34 mouse cellular contexts compared by ENCODE assay signal in the genomic region with DNA sequence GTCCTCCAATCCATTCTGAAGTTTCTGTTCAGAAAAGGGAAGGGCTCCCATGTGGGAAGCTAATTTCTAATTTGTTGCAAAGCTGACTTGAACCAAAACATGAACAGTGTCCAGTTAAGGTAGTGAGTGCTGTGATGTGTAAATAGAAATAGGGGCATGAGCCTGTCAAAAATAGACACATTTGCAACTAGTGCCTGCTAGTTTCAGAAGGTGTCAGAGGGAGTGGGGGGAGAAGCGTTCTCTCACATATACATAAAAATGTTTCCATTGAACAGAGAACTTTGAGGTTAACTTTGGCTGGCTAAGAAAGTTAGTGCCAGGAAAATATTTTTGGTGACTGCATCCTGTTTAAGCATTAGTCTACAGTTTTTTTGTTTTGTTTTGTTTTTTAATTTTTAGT.
"Had no signal": no experiment of that assay in that cellular context is flagged by ENCODE, and none has a peak within 500 bp of the region (broad histone marks: within the 10 kb centered on the region; RNA-seq: fewer than 3 reads in every experiment).

No protein-coding gene starts in this region.

- H3K9me3 ChIP-seq: heart, embryonic 10.5 days; heart, embryonic 12.5 days; heart, embryonic 13.5 days; heart, embryonic 15.5 days; hindbrain, embryonic 10.5 days; hindbrain, embryonic 12.5 days; hindbrain, embryonic 13.5 days; hindbrain, embryonic 15.5 days; intestine, embryonic 15.5 days; kidney, embryonic 15.5 days had no signal

- H3K27me3 ChIP-seq: heart, embryonic 12.5 days; heart, embryonic 13.5 days; heart, embryonic 15.5 days; hindbrain, embryonic 12.5 days; hindbrain, embryonic 13.5 days; hindbrain, embryonic 15.5 days; intestine, embryonic 15.5 days; kidney, embryonic 15.5 days had no signal

- H3K4me3 ChIP-seq: heart, embryonic 10.5 days; heart, embryonic 12.5 days; heart, embryonic 13.5 days; heart, embryonic 15.5 days; hindbrain, embryonic 10.5 days; hindbrain, embryonic 12.5 days; hindbrain, embryonic 13.5 days; hindbrain, embryonic 15.5 days; intestine, embryonic 15.5 days; kidney, embryonic 15.5 days; layer of hippocampus, adult 2 months; left cerebral cortex, adult 2 months had no signal

- ATAC-seq: hindbrain, embryonic 16.5 days; hindbrain, postnatal 0 days; inflammation-experienced regulatory T-cells, adult 6 months; intestine, embryonic 15.5 days; intestine, embryonic 16.5 days; intestine, postnatal 0 days had no signal

- H3K9ac ChIP-seq: heart, embryonic 12.5 days; heart, embryonic 13.5 days; heart, embryonic 15.5 days; hindbrain, embryonic 12.5 days; hindbrain, embryonic 13.5 days; hindbrain, embryonic 14.5 days; hindbrain, embryonic 15.5 days; intestine, embryonic 15.5 days; kidney, embryonic 15.5 days had no signal

- H3K36me3 ChIP-seq: heart, embryonic 10.5 days; heart, embryonic 12.5 days; heart, embryonic 13.5 days; heart, embryonic 15.5 days; hindbrain, embryonic 10.5 days; hindbrain, embryonic 12.5 days; hindbrain, embryonic 13.5 days; hindbrain, embryonic 15.5 days; intestine, embryonic 15.5 days; kidney, embryonic 15.5 days had no signal

- H3K4me2 ChIP-seq: heart, embryonic 11.5 days; heart, embryonic 12.5 days; heart, embryonic 13.5 days; heart, embryonic 15.5 days; hindbrain, embryonic 12.5 days; hindbrain, embryonic 13.5 days; hindbrain, embryonic 14.5 days; hindbrain, embryonic 15.5 days; intestine, embryonic 15.5 days; kidney, embryonic 15.5 days had no signal

- H3K4me1 ChIP-seq: heart, embryonic 10.5 days; heart, embryonic 12.5 days; heart, embryonic 13.5 days; heart, embryonic 15.5 days; hindbrain, embryonic 10.5 days; hindbrain, embryonic 12.5 days; hindbrain, embryonic 15.5 days; intestine, embryonic 15.5 days; kidney, embryonic 15.5 days had no signal

- H3K27ac ChIP-seq: heart, embryonic 10.5 days; heart, embryonic 13.5 days; heart, embryonic 15.5 days; hindbrain, embryonic 10.5 days; hindbrain, embryonic 12.5 days; hindbrain, embryonic 13.5 days; hindbrain, embryonic 14.5 days; hindbrain, embryonic 15.5 days; hindbrain, postnatal 0 days; intestine, embryonic 15.5 days; kidney, embryonic 15.5 days; kidney, postnatal 0 days; layer of hippocampus, adult 2 months; left cerebral cortex, adult 2 months had no signal

- DNase-seq: heart, postnatal 10 days; heart, postnatal 14 days; heart, postnatal 4 days; kidney, adult 11 months; kidney, adult 18-20 months; kidney, adult 2 months; kidney, adult 8-10 months; kidney, adult 9 months; kidney, postnatal 10 days; kidney, postnatal 14 days; kidney, postnatal 25 days; kidney, postnatal 36 days; layer of hippocampus, adult 9-11 months; layer of hippocampus, postnatal 36 days had no signal
